ENCODE assay signal across 11 mouse cellular contexts in the genomic region with DNA sequence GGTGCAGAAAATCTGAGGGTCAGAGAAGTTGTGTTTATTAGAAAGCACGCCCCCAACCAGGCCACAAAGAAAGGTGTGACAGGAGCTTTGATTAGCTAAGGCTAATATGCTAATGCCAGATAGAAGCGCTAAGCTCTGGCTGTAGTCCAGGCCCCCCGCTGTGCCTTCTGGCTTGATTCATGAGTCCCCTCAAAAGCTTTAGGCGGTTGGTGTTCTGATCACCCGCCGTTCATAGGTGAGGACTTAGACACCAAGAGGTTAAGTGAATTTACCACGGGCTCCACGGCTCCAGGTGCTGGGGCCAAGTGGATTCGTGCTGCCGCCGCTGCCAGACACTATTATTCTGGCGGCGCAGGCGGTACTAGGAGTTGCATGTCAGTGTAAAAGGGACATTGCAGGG.
DNase-seq lines count a peak whose midpoint lies in the region; ATAC-seq lines count a peak whose summit lies in the region.
"Had no signal": no experiment of that assay in that cellular context is flagged by ENCODE, and none has a peak within 500 bp of the region (broad histone marks: within the 10 kb centered on the region; RNA-seq: fewer than 3 reads in every experiment).

No protein-coding gene starts in this region.

- H3K4me1 ChIP-seq in limb, embryonic 11.5 days (ENCODE audit: control insufficient read depth, insufficient read depth, low read length) = no peaks in the 10 kb centered on the region
- peaks cover 10% of the 10 kb centered on the region; the same call in 1 of the 2 replicates for H3K4me1 ChIP-seq in limb, embryonic 10.5 days
- H3K4me1 ChIP-seq in hindbrain, embryonic 16.5 days (ENCODE audit: control insufficient read depth, insufficient read depth, low read depth, low read length) = peaks cover 14% of the 10 kb centered on the region
- no peaks in the 10 kb centered on the region for H3K4me1 ChIP-seq in liver, embryonic 12.5 days
- H3K4me1 ChIP-seq: intestine, embryonic 15.5 days; liver, embryonic 13.5 days had no signal

- no peak for ATAC-seq in limb, embryonic 11.5 days (ENCODE audit: insufficient number of reproducible peaks, low FRiP score, low TSS enrichment, low read depth)
- no peak for ATAC-seq in hindbrain, embryonic 16.5 days
- no peak for ATAC-seq in liver, embryonic 12.5 days
- ATAC-seq: CD4-positive, CD25-positive, alpha-beta regulatory T cell, adult 4 months; intestine, embryonic 15.5 days had no signal

- no peak overlapping the region for H3K27ac ChIP-seq in limb, embryonic 11.5 days (replicated peaks; ENCODE audit: low read depth, low read length)
- H3K27ac ChIP-seq in limb, embryonic 10.5 days = no peak overlapping the region
- 0 out of 2 replicates have a peak overlapping the region, but pooled peaks have one; percentile 36 for H3K27ac ChIP-seq in hindbrain, embryonic 16.5 days (ENCODE audit: low read depth, low read length)
- H3K27ac ChIP-seq in liver, embryonic 12.5 days = no peak overlapping the region
- H3K27ac ChIP-seq: intestine, embryonic 15.5 days; liver, embryonic 13.5 days had no signal

- H3K9ac ChIP-seq in limb, embryonic 11.5 days (ENCODE audit: low read length) = no peak overlapping the region
- H3K9ac ChIP-seq in hindbrain, embryonic 16.5 days (ENCODE audit: low read depth, low read length) = peak overlapping the region; percentile 29
- H3K9ac ChIP-seq in liver, embryonic 12.5 days = no peak overlapping the region
- H3K9ac ChIP-seq: intestine, embryonic 15.5 days; liver, embryonic 13.5 days had no signal

- DNase-seq in limb, embryonic 11.5 days (ENCODE audit: low spot score) = peak; percentile 26
- DNase-seq in limb, embryonic 10.5 days (ENCODE audit: low spot score) = no peak
- peak; percentile 82 to 90 for DNase-seq in cerebellum, postnatal 25 days
- peak; percentile 51 for DNase-seq in retina, embryonic 14.5 days (ENCODE audit: low spot score)
- DNase-seq in gastrocnemius, adult 8-10 months (ENCODE audit: low spot score in 2 of 2) = no peak
- no peak for DNase-seq in T-cell, adult 2 months (ENCODE audit: low spot score)
- DNase-seq: liver, embryonic 13.5 days had no signal

- peaks cover 9% of the 10 kb centered on the region; the same call in 1 of the 2 replicates for H3K27me3 ChIP-seq in limb, embryonic 11.5 days (ENCODE audit: control insufficient read depth, insufficient read depth, low read length)
- H3K27me3 ChIP-seq in limb, embryonic 10.5 days (ENCODE audit: low read depth, poor library complexity, severe bottlenecking) = peaks cover 38% of the 10 kb centered on the region
- no peaks in the 10 kb centered on the region for H3K27me3 ChIP-seq in hindbrain, embryonic 16.5 days (replicated peaks; ENCODE audit: control insufficient read depth, insufficient read depth, low read length)
- H3K27me3 ChIP-seq in liver, embryonic 12.5 days (replicated peaks) = peaks cover 69% of the 10 kb centered on the region
- H3K27me3 ChIP-seq: intestine, embryonic 15.5 days had no signal

- no peaks in the 10 kb centered on the region for H3K36me3 ChIP-seq in limb, embryonic 11.5 days (ENCODE audit: control insufficient read depth, insufficient read depth, low read length)
- no peaks in the 10 kb centered on the region for H3K36me3 ChIP-seq in limb, embryonic 10.5 days
- no peaks in the 10 kb centered on the region for H3K36me3 ChIP-seq in hindbrain, embryonic 16.5 days (ENCODE audit: control insufficient read depth, insufficient read depth, low read length)
- no peaks in the 10 kb centered on the region for H3K36me3 ChIP-seq in liver, embryonic 12.5 days
- H3K36me3 ChIP-seq: intestine, embryonic 15.5 days; liver, embryonic 13.5 days had no signal

- WGBS in limb, embryonic 11.5 days = 4% methylated on average over 14 of the region's 14 CpGs
- WGBS in limb, embryonic 10.5 days = 5% methylated on average over 14 of the region's 14 CpGs
- 2% methylated on average over 14 of the region's 14 CpGs for WGBS in hindbrain, embryonic 16.5 days
- WGBS in liver, embryonic 12.5 days (ENCODE audit: insufficient replicate concordance) = 14% methylated on average over 14 of the region's 14 CpGs

- H3K9me3 ChIP-seq in limb, embryonic 11.5 days (ENCODE audit: control insufficient read depth, low read length) = no peaks in the 10 kb centered on the region
- H3K9me3 ChIP-seq in limb, embryonic 10.5 days (replicated peaks) = no peaks in the 10 kb centered on the region
- H3K9me3 ChIP-seq in hindbrain, embryonic 16.5 days (ENCODE audit: control insufficient read depth, low read length) = no peaks in the 10 kb centered on the region
- no peaks in the 10 kb centered on the region for H3K9me3 ChIP-seq in liver, embryonic 12.5 days (replicated peaks)
- H3K9me3 ChIP-seq: intestine, embryonic 15.5 days; liver, embryonic 13.5 days had no signal

- H3K4me2 ChIP-seq in limb, embryonic 11.5 days (ENCODE audit: low read depth, severe bottlenecking) = no peak overlapping the region
- H3K4me2 ChIP-seq in hindbrain, embryonic 16.5 days (ENCODE audit: low read length) = peak overlapping the region; percentile 11
- H3K4me2 ChIP-seq in liver, embryonic 12.5 days = no peak overlapping the region
- H3K4me2 ChIP-seq: intestine, embryonic 15.5 days; liver, embryonic 13.5 days had no signal

- H3K4me3 ChIP-seq in limb, embryonic 11.5 days (ENCODE audit: low read depth, low read length) = no peak overlapping the region
- no peak overlapping the region for H3K4me3 ChIP-seq in limb, embryonic 10.5 days
- no peak overlapping the region for H3K4me3 ChIP-seq in hindbrain, embryonic 16.5 days (ENCODE audit: low read length)
- no peak overlapping the region for H3K4me3 ChIP-seq in liver, embryonic 12.5 days
- H3K4me3 ChIP-seq: intestine, embryonic 15.5 days; liver, embryonic 13.5 days had no signal

Comparison
In these comparisons a context has a peak if more than half of its experiments do, and no peak if none do; other contexts are left out.
1. DNase-seq: peak in limb, embryonic 11.5 days (single experiment), cerebellum, postnatal 25 days (2 of 2) and retina, embryonic 14.5 days (single experiment); none in limb, embryonic 10.5 days (single experiment), gastrocnemius, adult 8-10 months (0 of 2) and T-cell, adult 2 months (single experiment).